Mouse (Mus musculus) small intestine, adult 10 weeks (tissue): ENCODE results near the gene Rxfp1. TPM values are rescaled to one million over a fixed set of nuclear protein-coding genes. Genes with fewer than 3 reads are reported as not detected.

ENCODE experiments used
- polyA plus RNA-seq: library from polyadenylated mRNA; stranded (reverse); fragments of 350-450 nt; fragmentation: Illumina TruSeq; extraction: RNeasy Lipid Tissue Mini Kit (QIAGEN cat#74804); gene quantifications from one replicate; pipeline ENCODE4 v1.2.3, GENCODE M21; 2014; ENCODE audit warnings: low replicate concordance

Rxfp1 gene
- 0.11 TPM for polyA plus RNA-seq

GRCm38 (mm10) chr3:79737780-79738179 lies at the start of gene Rxfp1:
Gene Rxfp1 (minus strand): TSS chr3:79737880.

GRCm38 (mm10) chr3:79629416-79629730 lies 108.3 kb downstream of the Rxfp1 start, which contains the start of gene Etfdh:
Gene Etfdh (minus strand): TSS chr3:79629500.

GRCm38 (mm10) chr3:79628561-79629415 lies 108.9 kb downstream of the Rxfp1 start, which contains the start of gene 4930579G24Rik:
Gene 4930579G24Rik (plus strand): TSS chr3:79629079.

Other genes with a start within 250 kb of the Rxfp1 start
- gene Fnip2, start 170.1 kb downstream of the Rxfp1 start, polyA plus RNA-seq = 5.2 TPM
- 175 TPM for gene Ppid, start 146.5 kb downstream of the Rxfp1 start, polyA plus RNA-seq
- gene 4930579G24Rik, start 108.8 kb downstream of the Rxfp1 start, polyA plus RNA-seq = 4.4 TPM
- 267 TPM for gene Etfdh, start 108.4 kb downstream of the Rxfp1 start, polyA plus RNA-seq
- gene Tmem144, start 114.9 kb upstream of the Rxfp1 start, polyA plus RNA-seq = 32.0 TPM
- gene Fam198b, start 146.7 kb upstream of the Rxfp1 start, polyA plus RNA-seq = 9.0 TPM